Mouse (Mus musculus) ES-E14 (cell line): Measurements from ENCODE around the gene Chrna1. TPM values are rescaled to one million over a fixed set of nuclear protein-coding genes. Genes with fewer than 3 reads are reported as not detected.

Experiments
- DNase-seq: peaks from one replicate; pipeline ENCODE4 v3.0.0-alpha.2; 2013; ENCODE audit warnings: low read depth, low spot score
- H3K27ac ChIP-seq: 2 replicates; pipeline ENCODE4 v1.5.1; 2012; ENCODE audit warnings: low read depth, mild to moderate bottlenecking, low read length, moderate library complexity, mixed read lengths; ENCODE audit not compliant: poor library complexity, insufficient read depth, severe bottlenecking
- H3K36me3 ChIP-seq: 2 replicates; pipeline ENCODE4 v1.6.1; 2012; ENCODE audit warnings: mild to moderate bottlenecking, low read length, moderate library complexity, mixed read lengths; ENCODE audit not compliant: control insufficient read depth, poor library complexity, insufficient read depth, severe bottlenecking
- H3K4me1 ChIP-seq, 2 experiments: fragments of 150-350 bp in 1 of 2; sonication (generic) in 1 of 2; 2 replicates each; pipeline ENCODE4 v1.6.1; 2012; ENCODE audit warnings: low read length in 2 of 2, mild to moderate bottlenecking in 1 of 2, mixed read lengths in 1 of 2; ENCODE audit not compliant: control insufficient read depth in 2 of 2, insufficient read depth in 2 of 2, poor library complexity in 1 of 2
- H3K4me3 ChIP-seq, 2 experiments: fragments of 150-350 bp in 1 of 2; sonication (generic) in 1 of 2; 2 replicates each; pipeline ENCODE4 v1.5.1; 2012; ENCODE audit warnings: low read length in 2 of 2, low read depth in 1 of 2, mild to moderate bottlenecking in 1 of 2, mixed read lengths in 1 of 2; ENCODE audit not compliant: insufficient read depth in 1 of 2, poor library complexity in 1 of 2, severe bottlenecking in 1 of 2
- H3K9ac ChIP-seq: 2 replicates; pipeline ENCODE4 v1.6.1; 2012; ENCODE audit warnings: low read depth, mild to moderate bottlenecking, low read length, mixed read lengths; ENCODE audit not compliant: poor library complexity, insufficient read depth, severe bottlenecking
- H3K9me3 ChIP-seq: fragments of 150-350 bp; sonication (generic); 2 replicates; pipeline ENCODE4 v1.6.1; 2012; ENCODE audit warnings: low read depth, mild to moderate bottlenecking, low read length; ENCODE audit not compliant: control insufficient read depth, insufficient read depth
- CHD2 ChIP-seq: IDR thresholded peaks from 2 replicates; pipeline ENCODE4 v1.6.1; 2014; ENCODE audit warnings: mild to moderate bottlenecking, low read depth, low read length, inconsistent platforms
- HCFC1 ChIP-seq: IDR thresholded peaks from 2 replicates; pipeline ENCODE4 v1.6.1; 2012; ENCODE audit warnings: low read length, inconsistent platforms, borderline replicate concordance; ENCODE audit not compliant: insufficient read depth
- MAFK ChIP-seq: IDR thresholded peaks from 2 replicates; pipeline ENCODE4 v1.6.1; 2014; ENCODE audit warnings: mild to moderate bottlenecking, low read depth, low read length, inconsistent platforms; ENCODE audit not compliant: insufficient read depth
- ZC3H11A ChIP-seq: IDR thresholded peaks from 2 replicates; pipeline ENCODE4 v1.6.1; 2012; ENCODE audit warnings: low read depth, mild to moderate bottlenecking, inconsistent platforms, low read length, borderline replicate concordance
- in situ Hi-C, 2 experiments: fragments of 600-800 bp; cut with MboI; formaldehyde crosslinking; loops; one replicate each; pipeline ENCODE4 v1.15.1; 2025; ENCODE audit warnings: low sequenced_read_pairs in 2 of 2, inconsistent platforms in 1 of 2; ENCODE audit not compliant: unreplicated experiment in 2 of 2
- total RNA-seq: library from RNA; depleted of rRNA; stranded (reverse); fragments of 300-350 nt; gene quantifications from 2 replicates; pipeline ENCODE4 v1.2.3, GENCODE M21; 2012; rRNA removed

Chrna1 gene
- total RNA-seq, 1 experiment: 0.13 TPM

DNA sequence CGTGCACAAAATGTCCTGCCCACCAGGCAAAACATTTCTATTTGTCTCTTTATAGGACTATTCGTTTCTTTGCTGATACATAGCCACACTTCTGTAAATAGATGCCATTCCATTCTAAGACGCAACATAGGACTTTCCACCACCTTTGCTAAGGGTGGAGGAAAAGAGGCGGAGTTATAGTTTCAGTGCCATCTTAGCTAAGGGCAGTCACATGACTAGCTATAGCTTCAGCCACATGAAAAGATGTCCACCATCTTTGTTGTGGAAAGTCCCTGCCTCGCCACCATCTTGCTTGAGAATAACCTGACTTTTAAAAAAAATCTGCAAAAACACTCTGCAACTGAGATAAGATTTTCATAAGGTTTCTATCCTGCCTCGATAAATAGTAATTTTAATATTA lies 66.0 kb downstream of the Chrna1 start:
- in situ Hi-C loops: no loop called here
- H3K4me1 ChIP-seq: peaks cover 0 to 9% of the 10 kb centered on the region in 2 experiments; a peak in 3 of 4 replicates
- TF ChIP-seq ZC3H11A: no peak
- no peak for TF ChIP-seq MAFK
- peak; percentile 81 for TF ChIP-seq HCFC1
- no peak for TF ChIP-seq CHD2
- no peak overlapping the region for H3K4me3 ChIP-seq
- H3K27ac ChIP-seq: no peak overlapping the region
- no peak for DNase-seq
- H3K36me3 ChIP-seq: no peaks in the 10 kb centered on the region
- no peak overlapping the region for H3K9ac ChIP-seq
- H3K9me3 ChIP-seq: no peaks in the 10 kb centered on the region

Other genes with a start within 250 kb of the Chrna1 start
- gene Gpr155, start 193.8 kb downstream of the Chrna1 start, total RNA-seq: 1.9 and 2.3 TPM in 2 replicates
- gene Wipf1, start 50.6 kb downstream of the Chrna1 start, total RNA-seq: 0.95 and 1.2 TPM in 2 replicates
- 21.6 and 22.9 TPM in 2 replicates for gene Chn1, start 195.0 kb upstream of the Chrna1 start, total RNA-seq